Mouse (Mus musculus) MEL (cell line): ENCODE measurements around the gene Phykpl.

ENCODE experiments used
- CTCF ChIP-seq, 3 experiments: IDR thresholded peaks in 2 of 3; conservative IDR thresholded peaks in 1 of 3; 2 replicates each; pipeline ENCODE4 v1.5.1; 2011 to 2012; ENCODE audit warnings: low read length in 3 of 3, low read depth in 2 of 3, mild to moderate bottlenecking in 2 of 3, improper control_type of control experiment in 1 of 3, inconsistent platforms in 1 of 3, mixed read lengths in 1 of 3, moderate library complexity in 1 of 3; ENCODE audit not compliant: control insufficient read depth in 1 of 3, insufficient read depth in 1 of 3, poor library complexity in 1 of 3, severe bottlenecking in 1 of 3
- ELF1 ChIP-seq: IDR thresholded peaks from 2 replicates; pipeline ENCODE4 v1.6.1; 2014; ENCODE audit warnings: low read depth, mild to moderate bottlenecking, inconsistent platforms, low read length, improper control_type of control experiment, moderate library complexity
- GATA1 ChIP-seq: IDR thresholded peaks from 2 replicates; pipeline ENCODE4 v1.6.1; 2011; ENCODE audit warnings: low read depth, low read length, improper control_type of control experiment
- JUND ChIP-seq: IDR thresholded peaks from 2 replicates; pipeline ENCODE4 v1.6.1; 2011; ENCODE audit warnings: low read depth, mild to moderate bottlenecking, improper control_type of control experiment, low read length
- KAT2A ChIP-seq: conservative IDR thresholded peaks from 2 replicates; pipeline ENCODE4 v1.6.1; 2012; ENCODE audit warnings: low read depth, low read length, improper control_type of control experiment, inconsistent platforms
- MYC ChIP-seq: IDR thresholded peaks from 2 replicates; pipeline ENCODE4 v1.6.1; 2011; ENCODE audit warnings: low read depth, mild to moderate bottlenecking, low read length, improper control_type of control experiment, moderate library complexity
- POLR2A ChIP-seq, 2 experiments: IDR thresholded peaks; 2 replicates each; pipeline ENCODE4 v1.6.1; 2011 to 2012; ENCODE audit warnings: low read length in 2 of 2, mild to moderate bottlenecking in 2 of 2, control low read depth in 1 of 2, improper control_type of control experiment in 1 of 2, low read depth in 1 of 2, moderate library complexity in 1 of 2; ENCODE audit not compliant: control insufficient read depth in 1 of 2, insufficient read depth in 1 of 2, poor library complexity in 1 of 2
- RAD21 ChIP-seq: IDR thresholded peaks from 2 replicates; pipeline ENCODE4 v1.6.1; 2011; ENCODE audit warnings: mild to moderate bottlenecking, low read depth, low read length, improper control_type of control experiment

GRCm38 (mm10) chr11:51579024-51579423, 5.5 kb upstream of the Phykpl start:
- no peak for TF ChIP-seq JUND
- no peak for TF ChIP-seq CTCF (IDR thresholded peaks at IDR 0.05 in 2 of 3, conservative IDR thresholded peaks at IDR 0.05 in 1 of 3; ENCODE audit: control insufficient read depth in 1 of 3, insufficient read depth in 1 of 3, low read depth in 2 of 3, low read length in 3 of 3, poor library complexity in 1 of 3, severe bottlenecking in 1 of 3)
- no peak for TF ChIP-seq RAD21
- no peak for TF ChIP-seq POLR2A (IDR thresholded peaks at IDR 0.05; ENCODE audit: control insufficient read depth in 1 of 2, insufficient read depth in 1 of 2, low read depth in 1 of 2, low read length in 2 of 2, poor library complexity in 1 of 2)
- TF ChIP-seq GATA1, result no peak
- no peak for TF ChIP-seq KAT2A
- TF ChIP-seq MYC, result no peak
- no peak for TF ChIP-seq ELF1
